Mouse (Mus musculus) erythroblast, embryonic 14.5 days (primary cell): Measurements from ENCODE around the gene Adamts2.

ENCODE experiments used
- GATA1 ChIP-seq: IDR thresholded peaks from 2 replicates; pipeline ENCODE4 v1.6.1; 2012; ENCODE audit warnings: low read length, inconsistent platforms, mixed read lengths
- TAL1 ChIP-seq: IDR thresholded peaks from 3 replicates; pipeline ENCODE4 v1.6.1; 2012; ENCODE audit warnings: low read length, inconsistent platforms, mixed read lengths

DNA sequence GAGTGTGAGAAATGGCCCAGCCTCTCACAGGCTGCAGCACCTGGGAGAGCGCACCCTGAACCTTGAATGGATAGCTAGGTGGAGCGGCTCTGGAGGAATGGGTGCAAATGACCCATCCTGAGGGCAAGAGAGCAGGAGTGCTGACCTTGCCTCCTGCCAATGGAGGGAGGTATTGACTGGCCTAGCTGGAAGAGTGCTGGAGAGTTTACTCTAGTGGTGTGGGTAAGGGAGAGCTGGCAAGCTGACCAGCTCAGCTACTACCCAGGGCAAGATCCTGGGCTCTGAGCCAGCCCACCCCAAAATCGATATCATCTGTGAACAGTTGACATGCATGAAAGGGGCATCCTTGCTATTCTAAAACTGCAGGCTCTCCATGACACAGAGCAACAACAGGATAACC lies 244.1 kb downstream of the Adamts2 start:
- TF ChIP-seq GATA1 (no peak), TAL1 (no peak)
